Mouse (Mus musculus): ENCODE data around the gene Gpa33. TPM values are rescaled to one million over a fixed set of nuclear protein-coding genes. Genes with fewer than 3 reads are reported as not detected.
"Not testable (repeated sequence)": the region's sequence is repeated elsewhere in the genome, so short reads cannot be mapped to it uniquely, and the experiment has no call there.

The Gpa33 gene
- polyA plus RNA-seq, 1 experiment from 2014 or later = 0.29 TPM

DNA sequence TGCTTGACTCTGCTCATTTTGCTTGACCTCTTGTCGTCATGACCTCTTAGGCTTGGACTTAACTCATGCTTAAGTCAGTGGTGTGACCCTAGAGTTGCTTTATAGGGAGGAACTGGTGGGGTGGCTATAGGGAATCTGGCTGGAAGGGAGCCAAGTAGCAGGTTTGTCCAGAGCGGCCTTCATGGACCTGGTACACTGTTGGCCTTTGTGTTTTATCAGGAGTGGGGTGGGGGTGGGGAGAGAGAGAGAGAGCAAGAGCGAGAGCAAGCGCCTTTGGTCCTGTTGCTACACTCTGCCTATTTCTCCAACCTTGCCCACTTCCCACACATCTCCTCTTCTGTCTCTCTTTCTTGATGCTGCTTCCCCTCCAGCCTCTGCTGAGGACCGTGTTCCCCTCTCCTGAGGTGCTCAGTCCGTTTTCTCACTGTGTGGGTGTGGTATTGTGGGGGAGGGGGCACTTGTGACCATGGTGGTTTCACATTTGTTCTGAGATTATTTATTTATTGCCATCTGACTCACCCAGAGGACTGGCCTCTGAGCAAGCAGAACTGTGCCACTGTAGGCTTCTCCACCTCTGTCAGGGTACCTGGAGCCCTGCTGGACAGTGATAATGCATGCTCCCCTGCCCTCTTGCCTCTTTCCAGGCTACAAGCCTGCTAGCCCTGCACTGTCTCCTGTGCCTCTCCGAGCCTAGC lies 7.4 kb downstream of the Gpa33 start:
- Histone ChIP-seq H3K4me1 (peaks cover 7% of the 10 kb centered on the region), H3K27ac (replicated peaks) (no peak overlapping the region), H3K4me2 (replicated peaks) (no peak overlapping the region), H3K9me3 (no peaks in the 10 kb centered on the region), H3K9ac (replicated peaks) (no peak overlapping the region), H3K27me3 (no peaks in the 10 kb centered on the region), H3K4me3 (no peak overlapping the region), H3K36me3 (no peaks in the 10 kb centered on the region)
- 87% methylated on average over 7 of the region's 7 CpGs for WGBS
- ATAC-seq (ENCODE audit: low FRiP score, low read depth) = no peak

- Histone ChIP-seq H3K27ac (replicated peaks) (no peak overlapping the region), H3K4me2 (replicated peaks) (no peak overlapping the region), H3K9me3 (no peaks in the 10 kb centered on the region), H3K4me1 (peaks cover 7% of the 10 kb centered on the region), H3K4me3 (no peak overlapping the region), H3K9ac (replicated peaks) (no peak overlapping the region), H3K27me3 (no peaks in the 10 kb centered on the region), H3K36me3 (no peaks in the 10 kb centered on the region)
- WGBS = 77% methylated on average over 12 of the region's 13 CpGs
- ATAC-seq (ENCODE audit: low FRiP score, low read depth) = no peak
Measured at GRCm38 (mm10) chr1:166138136-166138535, 8.1 kb downstream of the Gpa33 start.

- WGBS = 82% methylated on average over 3 of the region's 3 CpGs
- Histone ChIP-seq H3K27ac (replicated peaks) (no peak overlapping the region), H3K9me3 (no peaks in the 10 kb centered on the region), H3K4me2 (replicated peaks) (no peak overlapping the region), H3K27me3 (no peaks in the 10 kb centered on the region), H3K4me1 (peaks cover 7% of the 10 kb centered on the region), H3K9ac (replicated peaks) (no peak overlapping the region), H3K4me3 (no peak overlapping the region), H3K36me3 (no peaks in the 10 kb centered on the region)
- ATAC-seq (ENCODE audit: low FRiP score, low read depth) = no peak
Measured at GRCm38 (mm10) chr1:166139113-166139512, 9.1 kb downstream of the Gpa33 start.

DNA sequence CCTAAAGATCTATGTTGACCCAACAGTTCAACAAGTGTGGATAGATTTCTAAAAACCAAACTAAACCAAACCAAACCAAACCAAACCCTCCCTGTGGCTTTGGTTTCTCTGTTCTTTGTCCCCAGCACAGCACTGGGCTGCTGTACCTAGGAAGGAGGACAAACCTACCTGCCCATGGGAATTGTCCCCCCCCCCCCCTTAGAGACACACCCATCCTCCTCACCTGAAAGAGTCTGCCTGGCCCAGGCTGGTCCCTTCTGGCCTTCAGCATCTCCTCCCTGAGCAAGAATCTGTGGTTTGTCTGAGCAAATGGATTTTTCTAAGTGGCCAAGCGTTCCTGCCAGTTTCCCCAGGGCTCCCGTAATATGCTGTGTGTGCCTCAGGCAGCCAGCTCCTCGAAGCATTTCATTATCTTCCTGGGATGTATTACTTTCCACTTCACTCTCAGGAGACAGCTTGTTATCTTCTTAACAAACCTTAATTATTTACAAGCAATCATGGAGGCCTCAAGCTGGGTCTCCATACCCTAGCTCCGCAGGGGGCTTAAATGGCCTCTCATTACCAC lies 9.7 kb downstream of the Gpa33 start:
- Histone ChIP-seq H3K27ac (replicated peaks) (no peak overlapping the region), H3K4me3 (no peak overlapping the region), H3K27me3 (no peaks in the 10 kb centered on the region), H3K9me3 (no peaks in the 10 kb centered on the region), H3K4me2 (replicated peaks) (no peak overlapping the region), H3K36me3 (no peaks in the 10 kb centered on the region), H3K9ac (replicated peaks) (no peak overlapping the region), H3K4me1 (peaks cover 7% of the 10 kb centered on the region)
- ATAC-seq (ENCODE audit: low FRiP score, low read depth) = no peak
- WGBS = 40% methylated on average over 4 of the region's 4 CpGs

DNA sequence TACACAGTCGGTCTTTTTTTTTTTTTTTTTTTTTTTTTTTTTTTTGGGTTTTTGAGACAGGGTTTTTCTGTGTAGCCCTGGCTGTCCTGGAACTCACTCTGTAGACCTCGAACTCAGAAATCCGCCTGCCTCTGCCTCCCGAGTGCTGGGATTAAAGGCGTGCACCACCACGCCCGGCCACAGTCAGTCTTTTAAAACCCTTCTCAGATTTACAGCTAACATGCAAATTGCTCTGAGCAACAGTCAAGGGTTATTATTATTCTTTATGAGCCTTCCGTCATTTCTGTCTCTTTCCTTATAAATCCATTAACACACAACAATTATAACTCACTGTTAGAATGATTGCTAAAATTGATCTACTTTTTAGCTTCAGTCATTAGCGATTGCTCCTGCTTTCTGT lies 11.8 kb downstream of the Gpa33 start:
- ATAC-seq (ENCODE audit: low FRiP score, low read depth); H3K27me3 ChIP-seq; H3K27ac ChIP-seq (replicated peaks); H3K36me3 ChIP-seq; H3K4me2 ChIP-seq (replicated peaks); H3K9ac ChIP-seq (replicated peaks); H3K4me1 ChIP-seq; H3K4me3 ChIP-seq; H3K9me3 ChIP-seq: not testable (repeated sequence)
- WGBS = 93% methylated on average over 9 of the region's 9 CpGs

DNA sequence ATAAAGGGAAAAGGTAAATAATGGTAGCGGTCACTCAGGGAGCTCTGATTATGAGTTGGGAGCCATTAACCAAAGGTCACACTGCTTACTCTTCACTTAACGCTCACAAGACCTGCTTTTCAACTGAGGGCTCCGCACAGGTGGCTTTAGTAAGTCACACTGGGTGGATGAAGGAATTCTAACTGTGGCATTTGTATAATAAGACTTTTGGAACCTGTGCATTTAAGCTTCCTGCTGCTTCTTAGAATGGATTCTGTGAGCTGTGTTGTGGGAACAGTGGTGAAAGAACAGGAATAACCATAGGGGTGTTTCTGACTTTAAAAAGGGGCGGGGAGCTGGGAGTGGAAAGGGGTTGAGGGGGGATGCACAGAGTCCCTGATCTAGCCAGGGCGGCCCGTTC lies 12.3 kb downstream of the Gpa33 start:
- H3K4me2 ChIP-seq (replicated peaks) = no peak overlapping the region
- no peaks in the 10 kb centered on the region for H3K36me3 ChIP-seq
- H3K9ac ChIP-seq (replicated peaks) = no peak overlapping the region
- H3K4me1 ChIP-seq = peaks cover 7% of the 10 kb centered on the region
- H3K27me3 ChIP-seq = no peaks in the 10 kb centered on the region
- no peak for ATAC-seq (ENCODE audit: low FRiP score, low read depth)
- H3K9me3 ChIP-seq = no peaks in the 10 kb centered on the region
- H3K27ac ChIP-seq (replicated peaks) = no peak overlapping the region
- H3K4me3 ChIP-seq = no peak overlapping the region
- WGBS = 85% methylated on average over 6 of the region's 6 CpGs

- ATAC-seq (ENCODE audit: low FRiP score, low read depth) = no peak
- Histone ChIP-seq H3K27ac (replicated peaks) (no peak overlapping the region), H3K9me3 (no peaks in the 10 kb centered on the region), H3K36me3 (no peaks in the 10 kb centered on the region), H3K4me2 (replicated peaks) (no peak overlapping the region), H3K27me3 (no peaks in the 10 kb centered on the region), H3K4me1 (0 out of 2 replicates have a peak, but pooled peaks cover 4% of the 10 kb centered on the region), H3K4me3 (no peak overlapping the region), H3K9ac (replicated peaks) (no peak overlapping the region)
- 87% methylated on average over 11 of the region's 11 CpGs for WGBS
Measured at GRCm38 (mm10) chr1:166146626-166147025, 16.6 kb downstream of the Gpa33 start.

DNA sequence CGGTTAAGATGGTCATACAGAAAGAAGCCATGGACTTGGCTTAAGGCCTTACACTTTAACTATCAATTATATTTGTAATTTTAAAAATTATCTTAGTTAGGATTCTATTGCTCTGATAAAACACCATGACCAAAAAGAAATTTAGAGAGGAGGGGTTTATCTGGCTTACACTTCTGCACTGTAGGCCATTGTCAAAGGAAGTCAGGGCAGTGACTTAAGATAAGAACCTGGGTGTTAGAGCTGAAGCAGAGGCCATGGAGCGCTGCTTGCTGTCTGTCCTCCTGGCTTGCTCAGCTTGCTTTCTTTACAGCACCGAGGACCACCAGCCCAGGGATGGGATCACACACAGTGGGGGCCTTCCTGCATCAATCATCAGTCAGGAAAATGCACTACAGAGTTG lies 17.6 kb downstream of the Gpa33 start:
- no peak overlapping the region for H3K4me3 ChIP-seq
- WGBS = 72% methylated on average over 3 of the region's 3 CpGs
- 0 out of 2 replicates have a peak, but pooled peaks cover 4% of the 10 kb centered on the region for H3K4me1 ChIP-seq
- no peaks in the 10 kb centered on the region for H3K9me3 ChIP-seq
- no peak overlapping the region for H3K9ac ChIP-seq (replicated peaks)
- ATAC-seq (ENCODE audit: low FRiP score, low read depth) = no peak
- no peak overlapping the region for H3K27ac ChIP-seq (replicated peaks)
- no peak overlapping the region for H3K4me2 ChIP-seq (replicated peaks)
- H3K27me3 ChIP-seq = 0 out of 2 replicates have a peak, but pooled peaks cover 2% of the 10 kb centered on the region
- H3K36me3 ChIP-seq = no peaks in the 10 kb centered on the region

GRCm38 (mm10) chr1:166149441-166149840 lies 19.4 kb downstream of the Gpa33 start:
- H3K4me2 ChIP-seq (replicated peaks) = no peak overlapping the region
- peaks cover 9% of the 10 kb centered on the region for H3K27me3 ChIP-seq
- H3K4me3 ChIP-seq = no peak overlapping the region
- H3K27ac ChIP-seq (replicated peaks) = no peak overlapping the region
- peaks cover 7% of the 10 kb centered on the region; the same call in 1 of the 2 replicates for H3K4me1 ChIP-seq
- no peaks in the 10 kb centered on the region for H3K9me3 ChIP-seq
- ATAC-seq (ENCODE audit: low FRiP score, low read depth) = no peak
- no peaks in the 10 kb centered on the region for H3K36me3 ChIP-seq
- WGBS = 88% methylated on average over 4 of the region's 4 CpGs
- no peak overlapping the region for H3K9ac ChIP-seq (replicated peaks)

GRCm38 (mm10) chr1:166150035-166150434 lies 20.0 kb downstream of the Gpa33 start:
- no peak for ATAC-seq (ENCODE audit: low FRiP score, low read depth)
- peaks cover 7% of the 10 kb centered on the region; the same call in 1 of the 2 replicates for H3K4me1 ChIP-seq

DNA sequence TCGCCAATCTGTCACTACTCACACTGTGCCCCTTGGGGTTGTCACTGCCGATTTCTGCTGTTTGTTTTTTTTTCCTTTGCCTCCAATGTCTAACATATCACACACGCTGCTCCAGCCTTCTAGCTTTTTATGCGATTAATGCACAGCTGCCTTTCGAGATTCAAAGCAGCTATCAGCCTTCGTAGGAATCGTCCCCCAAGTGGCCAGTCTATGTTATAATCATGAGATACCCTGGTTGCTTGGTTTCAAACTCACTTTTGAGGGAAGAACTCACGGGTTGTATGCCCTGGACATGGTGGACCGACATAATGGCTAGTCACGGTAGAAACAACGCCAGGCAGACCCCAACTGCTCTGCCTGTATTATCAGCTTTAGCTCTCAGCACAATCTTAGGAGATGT lies 21.3 kb downstream of the Gpa33 start:
- WGBS = 58% methylated on average over 11 of the region's 11 CpGs
- Histone ChIP-seq H3K4me3 (no peak overlapping the region), H3K4me2 (replicated peaks) (no peak overlapping the region)

More at GRCm38 (mm10) chr1:166150035-166150434, 20.0 kb downstream of the Gpa33 start:
- Histone ChIP-seq H3K36me3 (no peaks in the 10 kb centered on the region), H3K4me2 (replicated peaks) (no peak overlapping the region), H3K4me3 (no peak overlapping the region), H3K27ac (replicated peaks) (no peak overlapping the region), H3K9ac (replicated peaks) (no peak overlapping the region), H3K27me3 (peaks cover 15% of the 10 kb centered on the region), H3K9me3 (no peaks in the 10 kb centered on the region)
- WGBS = 84% methylated on average over 7 of the region's 7 CpGs

GRCm38 (mm10) chr1:166152034-166152433 lies 22.0 kb downstream of the Gpa33 start:
- Histone ChIP-seq H3K9me3 (no peaks in the 10 kb centered on the region), H3K36me3 (no peaks in the 10 kb centered on the region), H3K4me3 (no peak overlapping the region), H3K9ac (replicated peaks) (no peak overlapping the region), H3K27me3 (peaks cover 29% of the 10 kb centered on the region), H3K27ac (replicated peaks) (no peak overlapping the region), H3K4me2 (replicated peaks) (no peak overlapping the region), H3K4me1 (peaks cover 7% of the 10 kb centered on the region; the same call in 1 of the 2 replicates)
- 92% methylated on average over 10 of the region's 10 CpGs for WGBS
- ATAC-seq (ENCODE audit: low FRiP score, low read depth) = no peak

More for the DNA sequence above, 21.3 kb downstream of the Gpa33 start:
- no peak for ATAC-seq (ENCODE audit: low FRiP score, low read depth)
- no peaks in the 10 kb centered on the region for H3K36me3 ChIP-seq
- H3K4me1 ChIP-seq = peaks cover 7% of the 10 kb centered on the region; the same call in 1 of the 2 replicates
- H3K27ac ChIP-seq (replicated peaks) = no peak overlapping the region
- H3K9me3 ChIP-seq = no peaks in the 10 kb centered on the region
- peaks cover 24% of the 10 kb centered on the region for H3K27me3 ChIP-seq
- H3K9ac ChIP-seq (replicated peaks) = no peak overlapping the region

All from midbrain, embryonic 12.5 days (tissue).